Mouse (Mus musculus): ENCODE results near the gene Gm8251.

GRCm38 (mm10) chr1:44019934-44020333 lies 41.8 kb downstream of the Gm8251 start, which contains the start of gene Mettl21c:
- no peak for TF ChIP-seq CTCF (conservative IDR thresholded peaks at IDR 0.05 in 1 of 2, IDR thresholded peaks at IDR 0.05 in 1 of 2; ENCODE audit: low read depth in 2 of 2, low read length in 2 of 2)
- TF ChIP-seq MAFK (IDR thresholded peaks at IDR 0.05; ENCODE audit: insufficient replicate concordance, low read length) = no peak
- no peak for TF ChIP-seq POLR2A (IDR thresholded peaks at IDR 0.05; ENCODE audit: low read depth, low read length)
- no peak for TF ChIP-seq POLR2AphosphoS2 (IDR thresholded peaks at IDR 0.05; ENCODE audit: low read depth, low read length)
- no peak for TF ChIP-seq ZMIZ1 (IDR thresholded peaks at IDR 0.05; ENCODE audit: low read depth, low read length)
- TF ChIP-seq MAZ (IDR thresholded peaks at IDR 0.05; ENCODE audit: low read depth, low read length) = no peak
- TF ChIP-seq ZKSCAN1 (IDR thresholded peaks at IDR 0.05; ENCODE audit: borderline replicate concordance, low read depth, low read length) = no peak
- TF ChIP-seq SMC3 (IDR thresholded peaks at IDR 0.05; ENCODE audit: low read depth, low read length) = no peak
- no peak for TF ChIP-seq GABPA (IDR thresholded peaks at IDR 0.05; ENCODE audit: insufficient replicate concordance, low read depth, low read length)

All from CH12.LX (cell line).